Mouse (Mus musculus) frontal cortex, postnatal 36 days (tissue): ENCODE data around the gene Fars2.
"Not testable (repeated sequence)": the region's sequence is repeated elsewhere in the genome, so short reads cannot be mapped to it uniquely, and the experiment has no call there.

Experiments used
- DNase-seq, 2 experiments: peaks; one replicate each; pipeline ENCODE4 v3.0.0; 2022; ENCODE audit warnings: low spot score in 2 of 2

The Fars2 gene

DNA sequence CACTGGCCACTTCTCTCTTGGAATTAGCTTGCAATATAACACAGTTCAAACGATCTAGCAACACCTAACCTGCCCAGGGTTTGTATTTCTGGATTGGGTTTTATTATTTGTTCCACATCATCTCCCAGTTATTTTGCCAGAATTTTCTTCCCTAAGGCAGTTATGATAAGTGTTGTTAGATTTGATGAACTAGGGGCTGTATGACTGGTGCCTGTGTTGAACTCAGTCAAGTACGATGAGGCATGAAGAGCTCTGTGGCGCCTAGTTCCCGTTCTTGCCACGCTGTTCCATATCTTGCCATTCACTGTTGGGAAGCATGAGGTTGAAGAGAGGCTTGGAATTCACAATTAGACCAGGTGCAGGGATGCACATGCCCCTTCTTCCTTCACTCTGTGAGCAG lies 177.3 kb downstream of the Fars2 start:
- DNase-seq = no peak

DNA sequence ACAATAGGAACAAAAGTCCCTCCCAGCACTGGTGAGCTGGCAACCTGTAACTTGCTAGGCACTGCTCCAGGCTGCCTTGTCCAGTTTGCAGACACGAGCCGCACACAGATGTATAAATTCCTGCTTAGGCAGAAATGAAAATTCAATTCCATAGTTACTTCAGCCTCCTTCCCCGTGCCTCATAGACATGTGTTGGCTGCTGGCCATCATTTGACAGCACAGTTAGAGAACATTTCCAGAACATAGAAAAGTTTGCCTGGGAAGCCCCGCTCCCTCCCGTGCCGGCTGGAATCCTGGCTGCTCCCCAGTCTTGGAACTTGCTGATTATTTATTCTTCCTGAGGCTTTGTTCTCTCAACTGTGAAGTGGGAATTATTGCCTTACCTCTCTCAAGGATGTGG lies 178.6 kb downstream of the Fars2 start:
- DNase-seq = peak in 1 of 2 experiments; percentile 39

DNA sequence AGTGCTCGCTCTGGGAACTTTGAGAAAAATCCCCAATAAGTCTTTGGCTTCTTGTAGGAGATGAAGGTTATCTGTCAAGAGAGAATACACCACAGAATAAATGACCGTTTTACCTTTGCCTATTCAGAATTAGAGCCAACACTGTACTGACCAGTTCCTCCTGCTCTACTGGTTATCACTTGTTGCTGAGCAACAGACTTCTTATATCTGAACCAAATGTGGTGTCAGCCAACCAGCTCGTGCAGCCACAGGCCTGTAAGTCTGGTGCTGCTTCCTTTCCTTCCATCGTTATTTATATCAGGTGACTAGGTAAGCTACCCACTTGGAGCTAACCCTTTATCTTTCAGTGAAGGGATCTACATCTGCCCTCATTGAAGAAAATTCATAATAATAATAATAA lies 179.4 kb downstream of the Fars2 start:
- no peak for DNase-seq

DNA sequence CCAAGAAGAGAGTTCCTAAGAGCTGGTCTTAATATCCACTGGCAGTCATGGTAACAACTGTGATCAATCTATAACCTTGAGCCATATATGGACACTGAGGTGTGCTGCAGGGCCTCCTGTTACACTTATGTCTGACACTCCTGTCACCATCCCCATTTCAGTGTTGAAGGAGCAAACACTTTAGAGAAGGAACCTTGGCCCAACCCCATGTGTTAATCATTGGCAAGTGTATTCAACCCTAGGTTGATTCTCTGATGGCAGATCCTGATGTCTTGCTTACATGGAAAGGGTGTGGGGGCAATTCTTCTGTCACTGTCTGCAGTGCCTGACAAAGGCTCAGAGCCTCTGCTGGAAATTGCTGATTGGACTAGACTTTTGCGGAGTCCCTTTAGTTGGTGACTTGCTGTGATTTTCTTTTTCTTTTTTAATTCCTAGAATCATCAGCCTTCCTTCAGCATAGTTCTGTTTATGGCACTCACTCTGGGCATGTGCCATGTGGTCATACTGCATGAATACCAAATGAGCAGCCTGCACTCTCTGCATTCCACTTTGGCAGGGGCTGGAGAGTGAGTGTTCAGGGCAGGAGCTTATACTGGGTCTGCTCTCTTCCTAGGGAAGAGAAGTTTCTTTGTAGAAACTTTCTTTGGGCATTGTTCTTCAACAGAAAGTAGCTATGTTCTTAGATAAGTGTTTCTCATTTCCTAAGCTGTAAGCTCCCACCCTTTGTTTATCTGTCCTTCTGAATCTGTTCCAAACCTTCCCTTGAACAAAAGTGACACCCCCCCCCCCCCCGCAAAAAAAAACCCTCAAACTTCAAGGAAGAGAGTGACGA lies 181.0 kb downstream of the Fars2 start:
- no peak for DNase-seq

DNA sequence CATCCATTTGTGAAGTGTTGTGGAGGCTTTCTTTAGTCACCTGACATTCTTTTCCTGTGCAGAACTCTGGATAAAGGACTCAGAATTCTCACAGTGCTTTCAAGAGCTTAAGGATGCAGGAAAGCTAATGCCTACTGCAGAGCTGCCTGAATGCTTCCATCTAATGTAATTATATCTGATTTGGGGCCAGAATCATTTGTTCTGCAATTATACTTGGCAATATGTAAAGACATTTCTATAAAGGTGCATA lies 181.5 kb downstream of the Fars2 start:
- DNase-seq = no peak

DNA sequence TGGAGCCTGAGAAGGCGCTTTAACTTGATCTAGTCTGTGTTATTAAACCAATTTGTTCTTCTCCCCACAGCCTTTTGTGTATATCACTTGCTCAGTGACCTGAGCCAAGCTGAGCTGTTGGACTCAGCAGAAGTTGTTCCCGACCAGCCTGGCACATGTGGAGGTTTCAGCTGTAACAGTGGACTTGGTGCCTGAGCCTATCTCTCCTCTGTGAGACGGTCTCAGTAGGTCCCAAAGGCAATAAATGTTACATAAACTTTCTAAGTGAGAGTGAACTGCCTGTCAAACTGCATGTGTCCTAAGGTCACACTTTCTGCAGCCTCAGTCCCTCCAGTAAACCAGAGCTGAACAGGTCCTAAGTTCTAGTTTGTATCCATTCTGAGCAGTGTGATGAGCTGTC lies 185.6 kb downstream of the Fars2 start:
- DNase-seq = no peak

DNA sequence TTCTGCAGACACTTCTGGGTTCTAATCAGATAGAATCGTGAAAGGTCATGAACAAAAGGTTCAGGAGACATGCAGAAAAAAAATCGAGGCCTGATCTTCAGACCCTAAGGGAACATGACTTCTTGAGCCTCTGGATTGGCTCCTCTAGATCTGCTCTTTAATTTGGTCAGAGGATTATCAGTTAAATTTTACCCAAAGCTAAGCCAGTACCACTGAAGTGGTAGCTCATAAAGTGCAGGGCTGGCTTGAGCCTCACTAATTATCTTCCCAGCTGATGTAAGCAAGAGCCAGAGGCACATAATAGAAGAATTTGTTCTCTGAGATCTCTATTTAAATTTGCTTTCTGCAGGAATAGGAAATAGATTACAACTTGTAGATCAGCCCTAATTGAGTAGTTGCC lies 188.1 kb downstream of the Fars2 start:
- DNase-seq = no peak

DNA sequence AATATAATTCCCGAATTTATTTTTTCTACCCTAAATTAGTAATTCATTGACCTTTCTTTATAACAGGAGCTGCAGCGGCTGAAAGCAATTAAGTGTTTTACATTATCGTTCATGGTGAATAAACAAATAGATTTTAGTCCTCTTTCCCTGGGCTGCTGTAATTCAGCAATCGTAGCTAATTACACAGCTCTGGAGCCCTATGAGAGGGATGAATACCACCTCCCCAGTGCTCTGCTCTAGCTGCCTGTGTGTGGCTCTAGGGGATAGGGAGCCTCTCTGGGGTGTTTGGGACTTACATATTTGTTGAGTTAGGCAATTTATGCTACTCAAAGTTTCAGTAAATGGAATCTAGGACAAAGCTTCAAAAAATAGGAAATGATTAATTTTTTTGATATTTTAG lies 190.2 kb downstream of the Fars2 start:
- DNase-seq = no peak

DNA sequence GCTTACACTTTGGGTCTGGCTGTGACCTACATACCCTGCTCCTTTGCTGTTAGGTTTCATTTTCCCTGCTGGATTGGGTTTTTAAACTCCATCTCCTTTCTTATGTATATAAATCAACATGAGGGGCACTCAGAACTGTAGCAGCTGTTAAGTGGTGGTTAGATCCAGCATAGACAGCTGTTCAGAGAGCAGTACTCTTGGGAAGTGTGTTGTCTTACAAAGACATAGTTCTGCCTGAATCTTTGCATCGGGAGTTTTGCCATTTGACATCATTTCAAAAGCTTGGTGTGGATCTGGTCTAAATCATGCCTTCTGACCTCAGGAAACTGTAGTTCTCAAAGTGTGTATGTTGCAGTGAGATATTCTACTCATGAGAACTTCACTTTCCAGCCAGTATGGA lies 191.9 kb downstream of the Fars2 start:
- DNase-seq = no peak

DNA sequence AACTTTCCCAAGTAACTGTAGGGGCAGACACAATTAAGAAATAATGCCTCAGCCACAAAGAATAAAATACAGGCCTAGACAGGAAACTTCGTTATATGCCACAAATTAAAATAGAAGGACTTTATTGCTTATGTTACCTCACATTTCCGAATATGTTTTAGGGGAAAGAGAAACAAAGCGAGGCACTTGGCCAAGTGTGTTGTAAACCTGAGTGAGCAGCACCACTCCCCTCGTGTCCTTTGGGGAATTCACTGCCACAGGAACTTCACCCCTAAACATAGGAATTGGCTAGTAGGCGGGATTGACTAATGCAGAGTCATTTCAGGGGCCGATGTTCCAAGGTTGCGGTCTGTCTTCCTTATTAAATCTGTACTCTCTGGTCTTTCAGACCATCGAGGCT lies 197.0 kb downstream of the Fars2 start:
- no peak for DNase-seq

DNA sequence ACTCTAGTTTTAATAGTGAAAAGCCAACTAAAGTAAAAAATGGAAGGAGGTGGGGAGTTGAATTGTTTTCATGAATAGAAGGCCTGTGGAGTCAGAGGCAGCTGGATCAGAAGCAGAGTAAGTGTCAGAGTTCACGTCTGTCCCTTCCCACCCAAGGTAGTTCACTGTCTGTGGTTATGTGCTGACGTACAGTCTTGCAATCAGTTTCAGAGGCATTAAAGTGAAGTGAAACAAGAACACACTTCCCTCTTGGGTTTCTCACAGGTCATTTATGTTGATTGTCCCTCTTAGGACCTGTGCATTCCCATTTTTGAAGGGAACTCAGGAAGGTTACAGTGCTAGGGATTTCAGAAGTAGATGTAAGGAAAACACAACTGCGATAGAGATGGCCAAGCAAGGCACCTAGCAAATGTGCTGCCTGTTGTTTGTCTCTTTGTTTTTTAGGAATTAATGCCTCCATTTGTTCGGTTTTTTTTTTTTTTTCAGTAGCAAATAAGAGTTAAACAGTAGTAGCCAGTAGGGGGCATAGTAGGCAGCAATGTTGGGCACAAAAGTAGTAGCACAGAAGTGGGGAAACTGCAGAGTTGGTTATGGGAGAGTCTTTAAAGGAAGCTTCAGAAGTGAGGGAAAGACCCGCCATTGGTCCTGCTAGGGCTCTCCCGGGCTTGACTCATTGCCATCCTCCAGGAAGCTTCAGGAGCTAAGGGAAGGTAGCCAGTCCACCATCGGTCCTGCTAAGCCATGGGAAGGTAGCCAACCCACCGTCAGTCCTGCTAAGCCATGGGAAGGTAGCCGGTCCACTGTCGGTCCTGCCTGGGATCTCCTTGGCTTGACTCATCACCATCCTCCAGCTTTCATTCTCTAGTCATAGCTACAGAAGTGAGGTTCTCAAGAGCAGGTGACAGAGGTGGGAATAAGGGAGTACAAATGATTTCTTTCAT lies 197.9 kb downstream of the Fars2 start:
- no peak for DNase-seq

DNA sequence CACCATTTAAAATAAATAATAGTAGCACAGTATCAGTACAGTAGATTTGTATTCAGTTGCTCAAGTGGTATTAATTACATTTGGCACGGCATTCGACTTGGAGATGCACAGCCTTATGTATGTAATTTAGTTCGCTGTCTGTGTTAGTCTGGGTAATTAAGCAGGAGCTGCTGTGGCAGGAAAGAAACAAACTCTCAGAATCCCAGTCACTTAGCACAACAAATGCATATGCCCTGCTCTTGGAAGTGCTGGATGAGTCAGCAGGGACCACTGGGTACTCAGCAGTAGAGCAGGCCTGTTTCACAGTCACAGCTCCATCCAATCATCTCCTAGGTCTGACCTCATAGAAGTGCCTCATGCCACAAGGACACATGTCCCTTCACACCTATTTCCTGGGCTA lies 200.6 kb downstream of the Fars2 start:
- DNase-seq = no peak

DNA sequence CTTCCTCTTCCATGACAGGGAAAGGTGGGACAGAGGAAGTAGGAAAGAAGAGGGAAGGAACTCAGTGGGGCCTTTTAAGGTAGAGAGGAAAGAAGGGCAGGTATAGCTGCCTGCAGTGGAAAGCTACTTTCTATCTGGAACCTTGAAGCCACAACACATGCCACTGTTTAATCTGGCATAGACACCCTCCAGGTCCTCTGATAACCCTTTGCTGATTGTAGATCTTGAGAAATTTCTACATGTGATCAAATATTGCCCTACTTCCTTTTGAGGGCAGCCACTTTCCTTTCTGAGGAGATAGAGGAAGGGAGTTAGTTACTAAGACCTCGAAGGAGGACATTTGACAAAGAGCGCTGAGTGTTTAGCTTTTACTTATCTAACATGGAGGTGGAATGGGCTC lies 207.4 kb downstream of the Fars2 start:
- no peak for DNase-seq

DNA sequence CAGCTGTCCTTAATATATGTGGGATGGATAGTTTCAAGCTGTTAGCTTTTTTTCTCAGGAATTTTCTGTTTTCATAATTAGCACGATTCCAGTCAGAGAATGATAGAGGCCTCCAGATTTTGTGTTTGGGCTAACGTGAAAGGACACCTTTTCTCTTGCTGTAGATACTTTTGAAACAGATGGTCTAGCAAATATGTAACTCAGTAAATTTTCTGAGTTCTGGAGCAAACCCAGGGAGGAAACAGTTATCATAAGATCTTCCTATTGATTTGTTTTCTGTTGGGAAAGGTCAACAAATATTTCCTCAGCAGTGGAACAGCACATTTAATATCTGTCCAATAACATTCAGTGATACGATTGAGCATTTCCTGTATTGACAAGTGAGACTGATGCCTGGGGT lies 209.3 kb downstream of the Fars2 start:
- DNase-seq = no peak

DNA sequence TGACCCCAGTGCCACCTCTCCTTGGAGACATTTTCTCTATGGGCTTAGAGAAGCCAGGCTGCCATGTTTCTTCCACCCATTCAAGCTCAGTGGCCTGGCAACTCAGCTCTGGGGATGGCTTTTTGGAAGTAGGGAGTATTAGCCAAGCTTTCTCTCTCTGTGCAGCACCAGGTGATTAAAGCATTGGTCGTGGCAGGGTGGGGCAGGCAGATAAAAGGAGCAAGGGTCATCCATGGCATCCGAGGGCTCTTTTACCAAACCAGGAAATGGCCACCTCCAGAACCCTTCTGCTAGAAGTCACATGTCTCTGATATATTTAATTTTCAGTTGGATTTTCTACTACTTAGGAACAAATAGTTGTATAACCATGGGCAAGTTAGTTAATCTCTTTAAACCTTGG lies 212.7 kb downstream of the Fars2 start:
- DNase-seq = no peak

DNA sequence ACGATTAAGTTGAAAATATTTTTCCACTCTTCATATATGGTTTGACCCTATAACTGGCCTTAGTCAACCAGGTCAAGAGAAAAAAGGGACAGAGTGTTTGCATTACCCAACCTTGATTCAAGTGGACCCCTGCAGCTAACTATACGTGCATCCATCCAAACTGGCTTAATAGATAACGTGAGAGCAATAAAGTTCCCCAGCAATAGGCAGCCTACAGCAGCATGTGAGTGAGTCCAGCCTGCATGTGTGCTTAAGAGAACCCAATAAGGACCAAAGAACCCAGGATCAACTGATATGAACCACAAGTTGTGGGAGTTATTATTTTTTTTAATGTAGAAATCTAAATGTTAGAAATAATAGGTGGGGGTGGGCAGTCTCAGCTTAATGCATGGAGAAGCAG lies 213.3 kb downstream of the Fars2 start:
- DNase-seq = no peak

DNA sequence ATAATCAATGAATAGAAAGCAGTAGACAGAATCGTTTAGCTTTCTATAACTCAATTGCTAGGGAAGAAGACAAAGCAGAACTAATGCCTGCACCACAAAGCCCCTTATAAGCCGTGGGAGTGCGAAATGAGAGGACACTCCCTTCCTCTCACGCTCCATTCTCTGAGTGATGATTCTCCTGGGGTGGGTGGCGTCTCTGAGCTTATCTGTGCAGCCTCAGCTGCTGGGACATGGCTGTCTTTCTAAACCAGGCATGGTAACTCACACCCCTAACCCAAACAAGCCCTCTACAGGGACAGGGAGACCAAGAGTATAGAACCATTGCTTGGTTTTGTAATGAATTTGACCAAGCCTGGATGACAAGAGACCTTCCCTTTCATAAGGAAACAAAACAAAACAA lies 217.5 kb downstream of the Fars2 start:
- DNase-seq = no peak

DNA sequence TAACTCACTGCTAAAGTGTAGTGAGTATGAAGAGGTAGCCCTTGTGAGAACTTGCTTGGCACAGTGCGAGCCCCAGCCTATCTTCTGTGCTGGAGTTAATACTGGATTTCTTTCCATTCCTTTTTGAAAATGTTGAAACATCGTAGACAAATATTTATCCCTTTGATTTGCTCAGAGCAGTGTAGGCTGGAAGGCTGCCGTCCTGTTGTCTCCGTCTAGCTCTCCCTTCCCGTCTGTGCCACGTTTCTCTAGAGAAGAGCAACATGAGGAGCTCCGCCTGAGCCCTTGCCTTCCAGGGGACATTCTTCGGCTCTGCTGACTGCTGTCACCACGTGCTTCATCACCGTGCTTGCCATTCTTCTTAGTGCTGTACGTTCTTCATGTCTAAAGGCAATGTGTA lies 234.3 kb downstream of the Fars2 start:
- DNase-seq = no peak

DNA sequence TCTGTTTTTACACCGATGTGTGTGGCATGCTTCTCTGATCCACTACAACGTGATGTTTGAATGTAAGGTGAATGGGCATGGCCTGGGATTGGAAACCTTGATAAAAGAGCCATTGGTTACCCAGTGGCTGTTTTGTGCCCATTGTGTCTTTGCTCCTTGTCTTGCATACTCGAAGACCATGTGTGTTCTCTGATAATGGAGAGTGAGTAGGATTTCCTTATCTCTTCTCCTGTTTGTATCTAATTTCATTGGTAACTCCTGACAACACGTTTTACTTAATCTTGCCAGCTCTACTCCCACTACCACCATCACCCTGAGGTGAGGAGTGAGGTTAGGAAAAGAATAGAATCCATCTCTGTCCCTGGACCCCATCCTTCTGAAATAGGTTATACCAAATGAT lies 240.3 kb downstream of the Fars2 start:
- no peak for DNase-seq

DNA sequence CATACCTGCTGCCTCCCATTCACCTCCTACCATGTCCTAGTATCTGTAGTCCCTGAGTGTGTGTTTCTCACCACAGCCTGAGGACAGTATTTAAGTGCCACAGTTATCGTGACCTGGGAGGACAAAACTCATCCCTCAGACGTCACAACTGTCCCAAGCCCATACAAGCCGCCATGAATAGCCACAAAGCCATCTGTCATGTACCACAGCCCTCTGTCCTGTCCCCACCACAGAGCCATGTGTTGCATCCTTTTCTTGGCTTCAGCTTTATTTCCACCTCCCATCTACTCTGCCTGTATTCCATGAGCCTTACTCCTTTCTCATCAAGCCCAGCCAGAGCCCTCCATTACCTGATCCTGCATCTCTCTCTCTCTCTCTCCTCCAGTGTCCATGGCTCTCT lies 244.2 kb downstream of the Fars2 start:
- DNase-seq = no peak

DNA sequence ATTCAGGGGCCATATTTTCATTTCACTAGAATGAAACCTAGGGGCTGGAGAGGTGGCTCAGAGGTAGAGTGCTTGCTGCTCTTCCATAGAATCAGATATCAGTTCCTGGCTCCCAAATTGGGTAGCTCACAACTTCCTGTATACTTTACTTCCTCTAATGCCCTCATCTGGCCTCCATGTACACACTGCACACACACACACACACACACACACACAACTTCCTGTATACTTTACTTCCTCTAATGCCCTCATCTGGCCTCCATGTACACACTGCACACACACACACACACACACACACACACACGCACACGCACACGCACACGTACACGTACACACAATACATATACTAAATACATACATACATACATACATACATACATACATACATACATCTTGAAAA lies 248.5 kb downstream of the Fars2 start:
- not testable (repeated sequence) for DNase-seq

DNA sequence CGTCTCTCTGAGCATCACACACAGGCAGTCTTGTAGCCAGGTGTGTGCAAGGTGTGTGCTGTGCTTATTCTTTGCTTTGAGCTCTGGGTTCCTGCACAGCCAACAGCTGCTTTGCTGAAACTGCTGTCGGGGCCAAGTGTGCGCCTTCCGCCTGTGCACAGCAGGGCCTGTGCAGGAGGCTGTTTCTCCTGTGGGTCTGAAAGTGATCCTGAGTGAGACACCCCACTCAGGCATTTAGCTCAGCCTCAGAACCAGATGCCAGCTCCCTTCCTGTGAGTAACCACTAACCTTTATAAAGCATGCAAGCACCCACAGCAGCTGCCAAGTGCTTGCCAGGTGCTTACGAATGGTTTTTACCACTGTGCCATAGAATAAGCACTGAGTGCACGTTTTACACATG lies 249.1 kb downstream of the Fars2 start:
- DNase-seq = peak in 1 of 2 experiments; percentile 9
